Mouse (Mus musculus): Measurements from ENCODE around the gene Sgcd. TPM values are rescaled to one million over a fixed set of nuclear protein-coding genes. Genes with fewer than 3 reads are reported as not detected.

The Sgcd gene
- polyA plus RNA-seq, 1 experiment from 2014 or later = 3.4 TPM

GRCm38 (mm10) chr11:47015683-47016082, 973.1 kb downstream of the Sgcd start:
- 74% methylated on average over 1 of the region's 2 CpGs for WGBS
- no peaks in the 10 kb centered on the region for H3K4me1 ChIP-seq (ENCODE audit: control insufficient read depth, insufficient read depth, low read length)
- no peak overlapping the region for H3K9ac ChIP-seq (replicated peaks; ENCODE audit: low read length)
- no peaks in the 10 kb centered on the region for H3K9me3 ChIP-seq (replicated peaks; ENCODE audit: control insufficient read depth, low read length)
- no peaks in the 10 kb centered on the region for H3K36me3 ChIP-seq (replicated peaks; ENCODE audit: control insufficient read depth, insufficient read depth, low read depth, low read length)
- ATAC-seq (replicated peaks; ENCODE audit: insufficient number of reproducible peaks, low FRiP score, low TSS enrichment, low read depth) (no peak), DNase-seq (ENCODE audit: low spot score) (no peak)
- H3K27me3 ChIP-seq (ENCODE audit: control insufficient read depth, insufficient read depth, low read length) = no peaks in the 10 kb centered on the region
- no peak overlapping the region for H3K4me3 ChIP-seq (ENCODE audit: low read depth, low read length)
- H3K4me2 ChIP-seq (ENCODE audit: low read depth, low read length) = no peak overlapping the region
- H3K27ac ChIP-seq (replicated peaks; ENCODE audit: low read depth, low read length) = no peak overlapping the region

- Histone ChIP-seq H3K4me2 (ENCODE audit: low read depth, low read length) (no peak overlapping the region), H3K9ac (replicated peaks; ENCODE audit: low read length) (no peak overlapping the region), H3K27me3 (ENCODE audit: control insufficient read depth, insufficient read depth, low read length) (no peaks in the 10 kb centered on the region), H3K27ac (replicated peaks; ENCODE audit: low read depth, low read length) (no peak overlapping the region), H3K4me3 (ENCODE audit: low read depth, low read length) (no peak overlapping the region), H3K4me1 (ENCODE audit: control insufficient read depth, insufficient read depth, low read length) (no peaks in the 10 kb centered on the region), H3K9me3 (replicated peaks; ENCODE audit: control insufficient read depth, low read length) (no peaks in the 10 kb centered on the region), H3K36me3 (replicated peaks; ENCODE audit: control insufficient read depth, insufficient read depth, low read depth, low read length) (no peaks in the 10 kb centered on the region)
- DNase-seq (ENCODE audit: low spot score) (no peak), ATAC-seq (replicated peaks; ENCODE audit: insufficient number of reproducible peaks, low FRiP score, low TSS enrichment, low read depth) (no peak)
These were observed 974.5 kb downstream of the Sgcd start for GRCm38 (mm10) chr11:47014278-47014677.

GRCm38 (mm10) chr11:47010166-47010565, 978.6 kb downstream of the Sgcd start:
- Histone ChIP-seq H3K27me3 (ENCODE audit: control insufficient read depth, insufficient read depth, low read length) (no peaks in the 10 kb centered on the region), H3K9ac (replicated peaks; ENCODE audit: low read length) (no peak overlapping the region), H3K27ac (replicated peaks; ENCODE audit: low read depth, low read length) (no peak overlapping the region), H3K9me3 (replicated peaks; ENCODE audit: control insufficient read depth, low read length) (no peaks in the 10 kb centered on the region), H3K4me1 (ENCODE audit: control insufficient read depth, insufficient read depth, low read length) (no peaks in the 10 kb centered on the region), H3K4me2 (ENCODE audit: low read depth, low read length) (no peak overlapping the region), H3K4me3 (ENCODE audit: low read depth, low read length) (no peak overlapping the region), H3K36me3 (replicated peaks; ENCODE audit: control insufficient read depth, insufficient read depth, low read depth, low read length) (no peaks in the 10 kb centered on the region)
- ATAC-seq (replicated peaks; ENCODE audit: insufficient number of reproducible peaks, low FRiP score, low TSS enrichment, low read depth) (no peak), DNase-seq (ENCODE audit: low spot score) (no peak)

DNA sequence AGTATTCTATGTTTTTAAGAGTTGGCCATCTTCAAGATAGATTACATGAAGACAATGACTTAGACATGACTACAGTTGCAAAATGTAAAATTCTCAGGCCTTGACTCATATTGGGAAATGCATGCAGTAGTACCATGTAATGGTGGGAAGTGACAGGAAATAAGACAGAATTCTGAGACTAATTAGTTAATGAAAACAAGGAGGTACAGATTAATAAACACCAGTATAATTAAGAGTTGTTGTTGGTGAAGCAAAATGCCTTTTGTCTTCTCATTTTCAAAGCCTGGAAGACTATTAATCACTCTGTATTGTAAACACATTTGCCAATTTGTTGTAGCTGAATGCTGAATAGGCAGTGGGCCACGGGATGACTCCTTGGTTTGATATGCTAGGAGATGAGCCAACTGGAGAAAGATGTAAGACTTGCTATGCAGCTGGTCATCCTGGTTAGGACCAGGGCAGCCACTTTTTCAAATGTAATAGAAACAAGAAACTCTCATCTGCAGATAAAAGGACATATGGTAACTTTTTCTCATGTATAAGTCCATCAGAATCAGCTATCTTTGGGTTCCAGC, 983.4 kb downstream of the Sgcd start:
- H3K4me3 ChIP-seq (ENCODE audit: low read depth, low read length) = no peak overlapping the region
- no peaks in the 10 kb centered on the region for H3K36me3 ChIP-seq (replicated peaks; ENCODE audit: control insufficient read depth, insufficient read depth, low read depth, low read length)
- ATAC-seq (replicated peaks; ENCODE audit: insufficient number of reproducible peaks, low FRiP score, low TSS enrichment, low read depth) (no peak), DNase-seq (ENCODE audit: low spot score) (no peak)
- no peak overlapping the region for H3K27ac ChIP-seq (replicated peaks; ENCODE audit: low read depth, low read length)
- no peaks in the 10 kb centered on the region for H3K9me3 ChIP-seq (replicated peaks; ENCODE audit: control insufficient read depth, low read length)
- H3K27me3 ChIP-seq (ENCODE audit: control insufficient read depth, insufficient read depth, low read length) = no peaks in the 10 kb centered on the region
- WGBS = 67% methylated on average over 1 of the region's 1 CpGs
- no peak overlapping the region for H3K9ac ChIP-seq (replicated peaks; ENCODE audit: low read length)
- H3K4me2 ChIP-seq (ENCODE audit: low read depth, low read length) = no peak overlapping the region
- no peaks in the 10 kb centered on the region for H3K4me1 ChIP-seq (ENCODE audit: control insufficient read depth, insufficient read depth, low read length)

DNA sequence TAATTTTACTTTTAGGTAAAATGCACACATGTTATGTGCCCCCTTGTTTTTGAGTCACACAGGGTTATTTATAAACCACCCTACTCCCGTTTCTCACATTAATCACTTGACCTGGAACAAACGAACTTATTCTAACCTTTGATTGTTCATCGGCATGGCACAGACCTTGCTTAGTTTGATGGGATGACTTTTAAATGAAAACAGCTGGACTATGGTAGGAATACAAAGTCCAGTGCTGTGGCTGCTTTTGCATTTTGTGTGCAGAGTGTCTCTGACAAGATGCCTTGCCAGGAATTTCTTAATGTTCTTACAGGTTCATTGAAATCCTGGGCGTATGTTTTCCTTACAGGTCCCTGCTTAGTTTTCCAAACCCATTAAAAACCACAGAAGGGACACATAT, 1049.5 kb downstream of the Sgcd start:
- DNase-seq (ENCODE audit: low spot score) (peak; percentile 22), ATAC-seq (replicated peaks; ENCODE audit: insufficient number of reproducible peaks, low FRiP score, low TSS enrichment, low read depth) (no peak)
- WGBS = 29% methylated on average over 4 of the region's 4 CpGs
- H3K9ac ChIP-seq (replicated peaks; ENCODE audit: low read length) = no peak overlapping the region
- no peaks in the 10 kb centered on the region for H3K9me3 ChIP-seq (replicated peaks; ENCODE audit: control insufficient read depth, low read length)
- no peak overlapping the region for H3K27ac ChIP-seq (replicated peaks; ENCODE audit: low read depth, low read length)
- H3K4me1 ChIP-seq (ENCODE audit: control insufficient read depth, insufficient read depth, low read length) = no peaks in the 10 kb centered on the region
- no peaks in the 10 kb centered on the region for H3K27me3 ChIP-seq (ENCODE audit: control insufficient read depth, insufficient read depth, low read length)
- H3K36me3 ChIP-seq (replicated peaks; ENCODE audit: control insufficient read depth, insufficient read depth, low read depth, low read length) = no peaks in the 10 kb centered on the region
- H3K4me2 ChIP-seq (ENCODE audit: low read depth, low read length) = no peak overlapping the region
- no peak overlapping the region for H3K4me3 ChIP-seq (ENCODE audit: low read depth, low read length)

GRCm38 (mm10) chr11:46924946-46925345, 1063.8 kb downstream of the Sgcd start:
- Histone ChIP-seq H3K36me3 (replicated peaks; ENCODE audit: control insufficient read depth, insufficient read depth, low read depth, low read length) (no peaks in the 10 kb centered on the region), H3K4me2 (ENCODE audit: low read depth, low read length) (no peak overlapping the region), H3K4me3 (ENCODE audit: low read depth, low read length) (no peak overlapping the region), H3K9ac (replicated peaks; ENCODE audit: low read length) (no peak overlapping the region), H3K27ac (replicated peaks; ENCODE audit: low read depth, low read length) (no peak overlapping the region), H3K4me1 (ENCODE audit: control insufficient read depth, insufficient read depth, low read length) (no peaks in the 10 kb centered on the region), H3K27me3 (ENCODE audit: control insufficient read depth, insufficient read depth, low read length) (no peaks in the 10 kb centered on the region), H3K9me3 (replicated peaks; ENCODE audit: control insufficient read depth, low read length) (no peaks in the 10 kb centered on the region)
- WGBS = 77% methylated on average over 1 of the region's 1 CpGs
- DNase-seq (ENCODE audit: low spot score) = no peak
- ATAC-seq (replicated peaks; ENCODE audit: insufficient number of reproducible peaks, low FRiP score, low TSS enrichment, low read depth) = no peak

GRCm38 (mm10) chr11:46920244-46920643, 1068.5 kb downstream of the Sgcd start:
- H3K4me3 ChIP-seq (ENCODE audit: low read depth, low read length) = no peak overlapping the region
- H3K9me3 ChIP-seq (replicated peaks; ENCODE audit: control insufficient read depth, low read length) = no peaks in the 10 kb centered on the region
- H3K4me1 ChIP-seq (ENCODE audit: control insufficient read depth, insufficient read depth, low read length) = no peaks in the 10 kb centered on the region
- ATAC-seq (replicated peaks; ENCODE audit: insufficient number of reproducible peaks, low FRiP score, low TSS enrichment, low read depth) (no peak), DNase-seq (ENCODE audit: low spot score) (no peak)
- no peaks in the 10 kb centered on the region for H3K36me3 ChIP-seq (replicated peaks; ENCODE audit: control insufficient read depth, insufficient read depth, low read depth, low read length)
- WGBS = 90% methylated on average over 1 of the region's 1 CpGs
- no peak overlapping the region for H3K27ac ChIP-seq (replicated peaks; ENCODE audit: low read depth, low read length)
- no peak overlapping the region for H3K4me2 ChIP-seq (ENCODE audit: low read depth, low read length)
- H3K27me3 ChIP-seq (ENCODE audit: control insufficient read depth, insufficient read depth, low read length) = no peaks in the 10 kb centered on the region
- H3K9ac ChIP-seq (replicated peaks; ENCODE audit: low read length) = no peak overlapping the region

DNA sequence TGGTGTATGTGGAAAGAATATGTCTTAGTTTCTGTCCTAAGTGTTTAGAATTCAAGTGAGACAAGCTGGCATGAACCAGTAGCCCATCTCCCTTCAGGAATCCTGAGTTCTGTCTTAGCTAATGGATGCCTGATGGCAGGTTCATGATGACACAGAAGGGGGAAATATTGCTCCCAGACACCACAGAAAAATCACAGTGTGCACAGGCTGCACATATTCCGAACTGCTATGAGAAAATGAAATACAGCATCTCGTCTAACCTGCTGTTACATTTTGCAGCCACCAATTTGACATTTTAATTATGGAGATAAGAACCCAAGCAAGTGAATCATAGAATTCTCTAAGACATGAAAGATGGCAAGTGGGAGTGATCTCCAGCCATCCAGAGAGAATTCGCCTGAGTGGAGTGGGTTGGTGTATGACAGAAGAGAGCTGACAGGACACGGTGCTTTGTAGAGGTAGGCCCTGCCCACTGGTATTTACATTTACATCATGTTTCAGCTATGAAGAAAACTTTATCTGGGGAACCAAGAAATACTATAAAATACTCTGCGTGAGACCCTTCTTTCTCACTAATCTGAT, 1076.0 kb downstream of the Sgcd start:
- DNase-seq (ENCODE audit: low spot score) (no peak), ATAC-seq (replicated peaks; ENCODE audit: insufficient number of reproducible peaks, low FRiP score, low TSS enrichment, low read depth) (no peak)
- Histone ChIP-seq H3K4me2 (ENCODE audit: low read depth, low read length) (no peak overlapping the region), H3K9ac (replicated peaks; ENCODE audit: low read length) (no peak overlapping the region), H3K4me1 (ENCODE audit: control insufficient read depth, insufficient read depth, low read length) (no peaks in the 10 kb centered on the region), H3K9me3 (replicated peaks; ENCODE audit: control insufficient read depth, low read length) (no peaks in the 10 kb centered on the region), H3K27ac (replicated peaks; ENCODE audit: low read depth, low read length) (no peak overlapping the region), H3K36me3 (replicated peaks; ENCODE audit: control insufficient read depth, insufficient read depth, low read depth, low read length) (no peaks in the 10 kb centered on the region), H3K27me3 (ENCODE audit: control insufficient read depth, insufficient read depth, low read length) (no peaks in the 10 kb centered on the region), H3K4me3 (ENCODE audit: low read depth, low read length) (no peak overlapping the region)
- WGBS = 91% methylated on average over 5 of the region's 5 CpGs

Measured in embryonic facial prominence, embryonic 11.5 days (tissue).